20 mouse cellular contexts compared by ENCODE assay signal in genomic region chr12:25398726-25399125, GRCm38 (mm10).
DNase-seq lines count a peak whose midpoint lies in the region; ATAC-seq and TF ChIP-seq lines count a peak whose summit lies in the region.
"Had no signal": no experiment of that assay in that cellular context is flagged by ENCODE, and none has a peak within 500 bp of the region (broad histone marks: within the 10 kb centered on the region; RNA-seq: fewer than 3 reads in every experiment).

No protein-coding gene starts in this region.

- peak; percentile 29; the same call in 1 of the 2 replicates for ATAC-seq in common myeloid progenitor, adult 5-6 weeks (replicated peaks; ENCODE audit: low read depth, poor library complexity, severe bottlenecking)
- peak; percentile 61 for ATAC-seq in megakaryocyte progenitor cell, adult 5-6 weeks (replicated peaks; ENCODE audit: poor library complexity)
- ATAC-seq in midbrain, postnatal 0 days (ENCODE audit: low FRiP score): no peak
- ATAC-seq in kidney, embryonic 16.5 days (ENCODE audit: low FRiP score, low TSS enrichment): no peak
- ATAC-seq: forebrain, embryonic 16.5 days; intestine, embryonic 15.5 days had no signal

- no peak overlapping the region for H3K9ac ChIP-seq in midbrain, postnatal 0 days (replicated peaks; ENCODE audit: low read length, poor library complexity, severe bottlenecking)
- H3K9ac ChIP-seq in kidney, embryonic 16.5 days (replicated peaks; ENCODE audit: low read length): no peak overlapping the region
- H3K9ac ChIP-seq: embryonic facial prominence, embryonic 13.5 days; forebrain, embryonic 12.5 days; hindbrain, embryonic 12.5 days; intestine, embryonic 15.5 days had no signal

- no peaks in the 10 kb centered on the region for H3K9me3 ChIP-seq in midbrain, postnatal 0 days (ENCODE audit: low read length)
- H3K9me3 ChIP-seq in kidney, embryonic 16.5 days (ENCODE audit: low read length): no peaks in the 10 kb centered on the region
- H3K9me3 ChIP-seq: embryonic facial prominence, embryonic 13.5 days; forebrain, embryonic 12.5 days; heart, embryonic 10.5 days; hindbrain, embryonic 12.5 days; intestine, embryonic 15.5 days had no signal

- no peak overlapping the region for H3K4me2 ChIP-seq in midbrain, postnatal 0 days (ENCODE audit: low read depth, low read length, poor library complexity, severe bottlenecking)
- no peak overlapping the region for H3K4me2 ChIP-seq in kidney, embryonic 16.5 days (replicated peaks; ENCODE audit: low read depth, low read length)
- H3K4me2 ChIP-seq: embryonic facial prominence, embryonic 13.5 days; forebrain, embryonic 12.5 days; hindbrain, embryonic 12.5 days; intestine, embryonic 15.5 days had no signal

- H3K36me3 ChIP-seq in midbrain, postnatal 0 days (ENCODE audit: insufficient read depth, low read length): no peaks in the 10 kb centered on the region
- H3K36me3 ChIP-seq in kidney, embryonic 16.5 days (ENCODE audit: insufficient read depth, low read length): no peaks in the 10 kb centered on the region
- H3K36me3 ChIP-seq: embryonic facial prominence, embryonic 13.5 days; forebrain, embryonic 12.5 days; heart, embryonic 10.5 days; hindbrain, embryonic 12.5 days; intestine, embryonic 15.5 days had no signal

- WGBS in midbrain, postnatal 0 days: 89% methylated on average over 3 of the region's 3 CpGs
- WGBS in kidney, embryonic 16.5 days: 89% methylated on average over 3 of the region's 3 CpGs

- H3K27me3 ChIP-seq in midbrain, postnatal 0 days (ENCODE audit: insufficient read depth, low read length): no peaks in the 10 kb centered on the region
- H3K27me3 ChIP-seq in kidney, embryonic 16.5 days (ENCODE audit: insufficient read depth, low read length): no peaks in the 10 kb centered on the region
- H3K27me3 ChIP-seq: embryonic facial prominence, embryonic 13.5 days; forebrain, embryonic 12.5 days; hindbrain, embryonic 12.5 days; intestine, embryonic 15.5 days had no signal

- H3K27ac ChIP-seq in midbrain, postnatal 0 days (ENCODE audit: low read depth, low read length): no peak overlapping the region
- no peak overlapping the region for H3K27ac ChIP-seq in kidney, embryonic 16.5 days (ENCODE audit: low read length)
- H3K27ac ChIP-seq: embryonic facial prominence, embryonic 13.5 days; forebrain, embryonic 12.5 days; heart, embryonic 10.5 days; hindbrain, embryonic 12.5 days; intestine, embryonic 15.5 days had no signal

- DNase-seq in lung, postnatal 36 days: peak; percentile 41
- no peak for DNase-seq in lung, postnatal 25 days (ENCODE audit: low spot score)
- no peak for DNase-seq in midbrain, postnatal 0 days (ENCODE audit: low spot score)
- no peak for DNase-seq in adrenal gland, adult (ENCODE audit: inconsistent age in 2 of 2, low spot score in 1 of 2)
- DNase-seq: adrenal gland, adult 2 months; adrenal gland, postnatal 25 days; cerebellum, adult 8-10 months; cerebellum, postnatal 14 days; gastrocnemius, postnatal 14 days; heart, postnatal 10 days; heart, postnatal 4 days had no signal

- no peak overlapping the region for H3K4me3 ChIP-seq in midbrain, postnatal 0 days (ENCODE audit: low read depth, low read length)
- no peak overlapping the region for H3K4me3 ChIP-seq in kidney, embryonic 16.5 days (ENCODE audit: low read length)
- H3K4me3 ChIP-seq: embryonic facial prominence, embryonic 13.5 days; forebrain, embryonic 12.5 days; heart, embryonic 10.5 days; hindbrain, embryonic 12.5 days; intestine, embryonic 15.5 days had no signal

- no peaks in the 10 kb centered on the region for H3K4me1 ChIP-seq in midbrain, postnatal 0 days (ENCODE audit: insufficient read depth, low read length)
- no peaks in the 10 kb centered on the region for H3K4me1 ChIP-seq in kidney, embryonic 16.5 days (ENCODE audit: insufficient read depth, low read length)
- H3K4me1 ChIP-seq: embryonic facial prominence, embryonic 13.5 days; forebrain, embryonic 12.5 days; heart, embryonic 10.5 days; hindbrain, embryonic 12.5 days; intestine, embryonic 15.5 days had no signal

- TF ChIP-seq CTCF in midbrain, postnatal 0 days (IDR thresholded peaks at IDR 0.05): no peak

Comparison
In these comparisons a context has a peak if more than half of its experiments do, and no peak if none do; other contexts are left out.
1. ATAC-seq: peak in common myeloid progenitor, adult 5-6 weeks (single experiment) and megakaryocyte progenitor cell, adult 5-6 weeks (single experiment); none in midbrain, postnatal 0 days (single experiment) and kidney, embryonic 16.5 days (single experiment).